Mouse (Mus musculus) CD4-positive, CD25-positive, alpha-beta regulatory T cell, adult 2 months (primary cell): ENCODE results near the gene Slc11a1.
A peak's percentile ranks its signal among the peaks of the same experiment; 100 is the strongest.

Experiments used
- DNase-seq: peaks from one replicate; pipeline ENCODE4 v3.0.0-alpha.2; 2012; ENCODE audit warnings: low read depth, low spot score

Slc11a1 gene

DNA sequence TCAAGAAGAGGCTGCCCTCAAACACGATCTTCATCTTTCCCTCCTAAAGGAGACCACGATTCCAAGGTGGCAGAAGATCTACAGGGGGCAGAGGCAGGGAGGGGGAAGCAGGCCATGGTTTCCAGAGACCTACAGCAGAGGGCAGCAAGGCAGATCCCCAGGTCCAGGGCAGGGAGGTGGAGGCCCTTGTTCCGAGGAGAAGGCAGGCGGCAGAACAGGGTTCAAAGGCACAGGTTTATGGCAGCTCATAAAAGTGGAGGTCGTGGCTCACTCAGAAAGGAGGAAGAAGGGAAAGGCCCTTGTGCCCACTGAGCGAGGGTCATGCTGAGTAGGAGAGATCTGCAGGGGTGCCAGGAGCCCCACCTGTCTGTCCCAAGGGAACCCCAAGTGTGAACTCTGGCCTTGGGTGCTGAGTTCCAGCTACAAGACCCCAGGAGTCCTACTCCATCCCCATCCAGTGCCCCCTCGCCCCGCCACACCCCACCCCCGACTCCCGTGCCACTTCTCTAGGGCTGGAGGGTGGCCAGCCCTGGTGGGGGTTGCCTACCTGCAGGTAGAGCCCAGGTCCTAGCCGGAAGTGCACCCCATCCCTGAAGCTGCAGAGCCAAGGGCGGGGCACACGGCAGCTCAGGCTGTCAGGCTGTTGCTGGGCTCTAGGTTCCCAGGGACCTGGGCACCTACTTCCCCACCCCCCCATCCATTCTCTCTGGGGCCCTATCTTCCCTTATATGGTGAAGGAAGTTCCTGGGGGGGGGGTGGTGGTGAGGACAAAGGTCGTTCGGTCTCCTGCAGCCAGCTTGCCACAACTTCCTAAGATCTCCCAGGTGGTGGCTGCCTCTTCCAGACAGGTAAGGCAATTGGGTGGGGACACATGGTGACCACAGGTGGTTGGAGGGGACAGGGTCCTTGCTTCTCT is 33.9 kb downstream of the Slc11a1 start, which contains the start of gene Vil1:
Gene Vil1 (plus strand): TSS at position 788 of the 916 bp plus-strand sequence.
- DNase-seq, result no peak

DNA sequence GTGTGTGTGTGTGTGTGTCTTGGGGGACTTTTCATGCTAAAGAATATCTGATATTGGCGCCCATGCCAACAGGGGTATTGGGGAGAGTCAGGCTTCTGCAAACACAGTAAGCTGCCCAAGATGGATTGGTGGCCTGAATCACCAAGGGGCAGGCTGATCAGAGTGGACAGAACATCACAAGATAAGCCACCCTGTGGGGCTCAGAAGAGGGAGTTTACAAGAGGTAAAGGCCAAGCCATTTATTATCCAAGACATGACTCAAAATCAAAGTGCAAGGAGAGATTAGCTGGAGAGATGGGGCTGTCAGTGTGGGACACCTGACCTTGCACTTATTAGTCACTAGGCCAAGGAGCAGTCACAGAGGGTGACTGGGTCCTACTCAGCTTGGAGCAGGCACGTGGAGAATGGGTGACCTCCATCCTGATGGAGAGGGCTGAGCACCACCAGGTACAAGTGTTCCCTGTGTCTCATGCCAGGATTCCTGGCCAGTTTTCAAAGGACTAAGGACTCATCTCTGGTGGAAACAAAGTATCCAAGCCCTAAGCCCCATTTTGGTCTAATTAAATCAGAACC is 36.8 kb downstream of the Slc11a1 start:
- no peak for DNase-seq

DNA sequence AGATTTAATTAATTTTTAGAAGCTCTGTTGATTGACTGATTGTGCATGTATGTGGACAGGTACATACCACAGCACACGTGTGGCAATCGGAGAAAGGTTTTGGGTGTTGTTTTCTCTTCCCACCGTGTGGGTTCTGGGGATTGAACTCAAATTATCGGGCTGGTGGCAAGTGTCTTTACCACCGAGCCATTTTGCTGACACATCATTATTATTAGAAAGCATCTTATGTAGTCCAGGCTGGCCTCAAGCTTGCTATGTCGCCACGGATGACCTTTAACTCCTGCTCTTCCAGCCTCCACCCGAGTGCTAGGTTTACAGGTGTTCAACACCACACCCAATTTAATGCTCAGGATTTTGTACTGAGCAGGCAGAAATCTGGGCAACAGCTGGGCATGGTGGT is 37.7 kb downstream of the Slc11a1 start:
- DNase-seq, result no peak

DNA sequence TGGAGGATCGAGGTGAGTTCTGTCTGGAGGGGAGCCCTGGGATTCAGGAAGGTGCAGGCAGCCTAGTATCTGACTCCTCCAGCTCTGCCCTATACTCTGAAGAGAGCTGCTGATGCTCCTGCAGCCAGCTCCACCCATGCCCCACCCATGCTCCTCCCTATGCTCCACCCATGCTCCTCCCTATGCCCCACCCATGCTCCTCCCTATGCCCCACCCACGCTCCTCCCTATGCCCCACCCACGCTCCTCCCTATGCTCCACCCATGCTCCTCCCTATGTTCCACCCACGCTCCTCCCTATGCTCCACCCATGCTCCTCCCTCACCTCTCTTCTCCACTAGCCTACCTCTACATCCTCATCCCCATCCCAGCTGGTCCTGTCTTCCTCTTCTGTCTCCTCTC is 40.1 kb downstream of the Slc11a1 start:
- peak; percentile 26 for DNase-seq

DNA sequence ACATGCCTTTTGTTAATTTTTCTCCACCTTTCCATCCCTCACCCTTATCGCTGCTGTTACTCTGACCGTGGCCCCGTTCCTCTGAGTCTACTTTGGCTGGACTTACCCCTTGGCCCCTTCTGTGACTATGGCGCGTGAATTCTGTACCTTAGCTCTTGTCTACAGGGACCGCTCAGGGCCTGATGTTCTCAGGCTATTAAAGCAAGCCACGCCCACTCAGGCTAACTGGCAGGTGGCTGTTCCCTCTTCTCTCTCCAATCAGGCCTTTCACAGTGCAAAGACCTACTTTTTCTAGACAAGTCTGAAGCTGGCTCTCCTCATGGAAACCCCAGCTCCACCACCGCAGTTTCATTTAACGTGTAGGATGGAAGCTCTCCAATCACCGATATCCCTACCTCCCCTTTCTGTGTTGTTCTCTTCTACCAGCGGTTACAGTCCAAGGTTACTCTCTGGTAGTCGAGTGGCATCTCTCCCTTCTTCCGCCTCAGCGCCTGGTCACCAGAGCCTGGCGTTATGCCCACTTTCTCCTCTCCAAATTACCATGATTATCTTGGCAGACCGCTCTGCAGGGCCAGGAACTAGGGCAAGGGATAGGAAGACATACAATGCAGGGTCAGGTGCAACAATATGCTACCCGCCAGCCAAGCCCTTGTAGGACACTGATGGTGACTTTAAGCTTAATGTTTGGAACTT is 43.9 kb downstream of the Slc11a1 start:
- no peak for DNase-seq

DNA sequence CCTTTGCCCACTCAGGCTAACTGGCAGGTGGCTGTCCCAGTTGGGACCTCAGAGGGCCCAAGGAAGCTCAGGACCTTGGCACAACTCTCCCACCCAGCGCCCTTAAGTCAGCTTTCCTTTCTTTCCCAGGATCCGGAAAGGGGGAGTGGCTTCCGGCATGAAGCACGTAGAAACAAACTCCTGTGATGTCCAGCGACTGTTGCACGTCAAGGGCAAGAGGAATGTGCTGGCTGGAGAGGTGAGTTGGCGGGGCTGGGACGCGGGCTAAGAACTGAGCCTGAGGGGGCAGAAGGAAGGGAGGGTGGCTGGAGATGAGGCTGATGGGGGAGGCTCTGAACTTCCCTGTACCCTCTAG is 44.4 kb downstream of the Slc11a1 start:
- no peak for DNase-seq

DNA sequence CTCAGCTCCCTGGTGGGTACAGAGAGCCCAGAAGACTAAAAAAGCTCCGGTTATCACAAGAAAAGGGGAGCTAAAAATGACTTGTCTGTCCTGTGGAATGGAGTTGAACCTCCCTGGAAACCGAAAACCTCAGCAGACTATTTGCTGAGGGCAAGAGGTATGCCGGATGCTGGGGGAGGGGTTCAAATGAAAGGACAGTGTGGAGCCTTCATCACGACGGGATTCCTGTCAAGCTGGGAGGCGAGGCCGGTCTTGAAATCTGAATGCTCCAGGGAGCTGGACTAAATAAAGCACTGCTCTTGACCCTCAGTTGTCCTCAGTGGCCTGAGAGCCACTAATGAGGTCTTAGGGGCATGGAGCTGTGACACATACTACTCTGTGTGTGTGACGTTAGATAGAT is 48.2 kb downstream of the Slc11a1 start:
- DNase-seq, result no peak

DNA sequence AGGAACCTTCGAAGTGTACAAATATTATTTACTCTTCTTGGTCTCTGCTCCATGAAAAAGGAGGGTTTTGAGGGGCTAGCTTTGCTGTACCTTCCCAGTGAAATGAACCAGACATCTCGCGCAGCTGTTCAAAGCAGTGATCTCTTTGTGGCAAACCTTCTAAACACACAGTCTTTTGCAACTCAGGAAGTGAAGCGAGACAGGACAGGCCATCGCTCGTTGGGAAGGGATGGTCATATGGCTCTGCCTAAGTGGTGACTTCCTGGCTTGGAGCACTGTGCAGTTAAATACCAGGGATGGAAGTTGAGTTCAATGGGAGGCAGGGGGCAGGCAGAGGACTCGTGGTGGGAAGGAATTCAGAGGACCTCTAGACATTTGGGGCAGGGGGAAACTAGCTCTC is 50.9 kb downstream of the Slc11a1 start:
- DNase-seq, result no peak

DNA sequence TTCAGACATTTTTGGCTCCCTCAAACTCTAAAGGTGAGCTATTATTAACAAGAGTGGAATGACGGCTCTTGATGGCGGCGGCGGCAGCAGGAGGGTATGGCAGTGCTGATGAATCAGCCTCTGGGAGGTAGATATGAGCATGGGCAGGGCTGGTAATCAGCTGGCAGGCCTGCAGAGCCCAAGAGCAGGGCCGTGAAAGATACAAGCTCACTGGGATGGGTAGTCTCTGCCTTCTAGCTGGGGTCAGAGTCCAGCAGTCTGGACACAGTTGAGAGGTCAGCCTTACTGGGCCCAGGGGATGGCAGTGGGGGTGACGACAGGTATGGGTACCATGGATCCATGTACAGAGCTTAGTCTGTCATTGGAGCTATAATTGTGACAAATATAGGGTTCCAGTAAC is 58.2 kb downstream of the Slc11a1 start:
- DNase-seq, result no peak

DNA sequence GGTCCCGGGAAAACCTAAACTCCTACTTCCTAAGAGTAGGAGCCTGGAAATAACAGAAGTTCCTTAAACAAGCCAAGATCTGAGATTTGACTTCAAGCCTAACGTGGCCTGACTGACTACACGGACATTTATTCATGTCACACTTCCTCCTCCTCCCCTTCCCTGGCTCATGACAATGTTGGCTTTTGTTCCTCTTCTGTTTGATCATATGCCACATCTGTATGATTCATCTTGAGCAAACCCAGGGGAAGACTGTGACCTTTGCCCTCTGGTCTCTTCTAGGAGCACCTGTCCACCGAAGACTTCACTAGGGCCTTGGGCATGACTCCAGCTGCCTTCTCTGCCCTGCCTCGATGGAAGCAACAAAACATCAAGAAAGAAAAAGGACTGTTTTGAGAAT is 59.6 kb downstream of the Slc11a1 start:
- no peak for DNase-seq

DNA sequence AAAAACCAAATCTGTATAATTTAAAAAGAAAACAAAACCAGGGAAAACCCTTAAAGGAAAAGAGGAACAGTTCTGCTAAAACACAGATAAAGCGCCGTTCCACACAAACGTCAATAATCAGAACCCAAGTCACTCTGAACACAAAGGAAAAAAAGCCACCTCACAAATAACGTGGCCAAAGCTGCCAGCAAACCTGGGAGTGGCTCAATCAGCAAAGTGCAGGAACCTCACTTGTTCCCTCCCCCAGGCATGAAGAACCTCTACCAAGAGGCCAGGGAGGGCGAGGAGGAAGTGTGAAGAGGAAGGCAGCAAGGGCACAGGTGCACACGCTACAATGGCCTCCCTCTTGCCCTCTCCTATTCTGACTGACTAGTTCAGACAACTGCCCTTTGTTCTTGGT is 60.6 kb downstream of the Slc11a1 start:
- no peak for DNase-seq
